Mouse (Mus musculus): Measurements from ENCODE around the gene Dera.

- TF ChIP-seq GATA1 (IDR thresholded peaks at IDR 0.05; ENCODE audit: borderline replicate concordance, low read length) (no peak), FLI1 (IDR thresholded peaks at IDR 0.05; ENCODE audit: low read length) (no peak)
Observed at GRCm38 (mm10) chr6:137716802-137717201, 37.5 kb upstream of the Dera start.
